Mouse (Mus musculus) cerebellum, adult 8-10 months (tissue): ENCODE measurements around the gene Ntn1.

Source experiments
- DNase-seq: peaks from one replicate; pipeline ENCODE4 v3.0.0; 2022

Gene Ntn1

GRCm38 (mm10) chr11:68253531-68253930 lies 147.1 kb downstream of the Ntn1 start:
- no peak for DNase-seq

- no peak for DNase-seq
Observed at GRCm38 (mm10) chr11:68250106-68250505, 150.5 kb downstream of the Ntn1 start.

GRCm38 (mm10) chr11:68247897-68248296 lies 152.7 kb downstream of the Ntn1 start:
- DNase-seq, result no peak

GRCm38 (mm10) chr11:68244992-68245261 lies 155.7 kb downstream of the Ntn1 start:
- DNase-seq, result no peak

- no peak for DNase-seq
Observed at GRCm38 (mm10) chr11:68244254-68244991, 156.2 kb downstream of the Ntn1 start.

GRCm38 (mm10) chr11:68239756-68240155 lies 160.9 kb downstream of the Ntn1 start:
- no peak for DNase-seq

DNA sequence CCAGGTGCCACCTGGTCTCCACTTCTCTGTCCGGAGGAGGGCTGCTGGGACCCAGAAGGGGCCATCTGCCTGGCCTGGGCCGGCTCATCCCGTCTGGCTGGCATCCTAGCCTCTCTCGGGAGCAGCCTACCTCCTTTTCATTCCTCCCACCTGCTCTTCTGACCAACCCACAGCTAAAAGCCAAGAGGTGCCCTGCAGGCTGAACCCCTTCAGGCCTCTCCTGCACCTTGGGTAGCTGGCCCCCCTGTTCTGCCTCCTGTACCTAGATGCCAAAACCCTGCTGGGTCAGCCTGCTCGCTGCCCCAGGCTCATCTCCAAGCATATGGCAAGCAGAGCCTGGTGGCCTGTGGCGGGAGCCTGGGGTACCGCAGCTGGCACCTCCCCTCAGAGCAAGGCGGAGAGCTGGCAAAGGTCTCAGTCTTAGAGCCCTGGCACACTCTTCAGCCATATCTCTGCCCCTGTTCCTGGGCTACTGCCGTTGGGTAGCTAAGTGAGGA lies 167.1 kb downstream of the Ntn1 start:
- peak; percentile 92 for DNase-seq

DNA sequence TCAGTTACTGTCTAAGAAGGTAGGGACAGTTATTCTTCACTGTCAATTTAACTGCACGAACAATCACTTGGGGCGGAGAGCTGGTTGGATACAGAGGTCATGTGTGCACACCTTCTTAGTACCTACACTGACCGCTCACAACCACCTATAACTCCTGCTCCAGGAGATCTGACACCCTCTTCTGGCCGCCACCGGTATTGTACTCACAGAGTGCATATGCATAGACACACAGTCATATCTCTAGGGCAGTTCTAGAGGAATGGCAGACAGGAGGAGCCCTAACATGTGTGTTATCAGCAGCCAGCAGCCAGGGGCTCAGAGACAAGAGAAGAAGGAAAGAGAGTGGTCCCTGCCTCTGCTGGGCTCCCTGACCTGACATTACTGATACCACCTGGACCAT lies 169.1 kb downstream of the Ntn1 start:
- DNase-seq, result no peak

GRCm38 (mm10) chr11:68228941-68229665 lies 171.5 kb downstream of the Ntn1 start:
- DNase-seq, result no peak

DNA sequence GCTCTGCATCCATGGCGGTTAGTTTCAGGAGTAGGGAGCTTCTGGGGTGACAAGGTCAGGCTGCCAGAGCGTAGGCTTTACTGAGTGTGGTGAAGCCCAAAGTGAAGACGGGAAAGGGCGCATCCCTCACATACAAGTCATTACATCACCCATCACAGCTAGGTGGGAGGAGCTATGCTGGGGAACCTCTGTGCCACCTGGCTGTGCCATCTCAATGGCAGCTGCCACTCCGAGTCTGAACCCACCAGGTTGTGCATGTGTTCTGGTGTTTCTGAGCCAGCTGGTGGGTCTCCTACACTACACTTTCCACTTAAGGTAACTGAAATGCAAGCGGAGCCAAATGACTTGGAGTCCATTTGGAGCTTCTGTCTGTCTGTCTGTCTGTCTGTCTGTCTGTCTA lies 172.8 kb downstream of the Ntn1 start:
- no peak for DNase-seq

- no peak for DNase-seq
Observed at GRCm38 (mm10) chr11:68226654-68227057, 174.0 kb downstream of the Ntn1 start.

DNA sequence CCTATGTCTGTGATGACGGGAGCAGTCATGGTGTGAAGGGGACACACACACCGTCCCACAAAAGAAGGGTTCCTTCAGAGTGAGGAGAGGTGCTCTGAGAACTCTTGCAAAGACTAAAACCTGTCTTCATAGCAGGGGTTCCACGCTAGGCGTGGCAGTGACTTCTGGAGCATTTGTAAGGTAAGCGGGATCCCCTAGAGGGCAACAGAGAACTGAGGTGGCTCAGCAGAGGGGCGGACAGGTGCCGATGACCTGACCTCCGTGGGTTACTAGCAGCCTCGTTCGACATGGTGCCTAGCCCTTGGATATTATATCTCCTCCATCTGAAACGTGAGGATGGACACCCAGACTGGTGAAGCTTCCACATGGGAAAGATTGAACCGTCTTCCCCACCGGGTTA lies 177.5 kb downstream of the Ntn1 start:
- DNase-seq, result no peak

DNA sequence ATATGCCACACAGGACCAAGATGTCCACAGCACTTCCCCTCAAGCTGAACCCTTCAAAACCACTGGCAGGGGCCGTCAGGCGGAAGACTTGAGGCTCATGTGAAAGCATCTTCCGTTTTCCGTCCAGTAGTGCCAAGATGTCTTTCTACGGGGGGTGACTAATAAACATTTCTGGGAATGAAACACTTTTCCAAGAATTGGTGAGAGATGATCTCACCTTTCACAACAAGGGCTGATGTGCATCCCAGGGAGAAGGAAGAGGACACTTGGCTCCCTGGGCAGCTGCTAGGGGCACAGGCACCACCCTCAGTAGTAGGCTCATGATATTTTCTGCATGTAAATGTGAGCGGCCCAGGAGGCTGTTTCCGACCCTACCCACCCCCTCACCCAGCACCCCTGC lies 178.4 kb downstream of the Ntn1 start:
- DNase-seq, result no peak

GRCm38 (mm10) chr11:68220733-68221132 lies 179.9 kb downstream of the Ntn1 start:
- DNase-seq, result no peak

- DNase-seq, result no peak
Observed at GRCm38 (mm10) chr11:68216041-68216440, 184.6 kb downstream of the Ntn1 start.

- DNase-seq, result no peak
Observed at GRCm38 (mm10) chr11:68215206-68215912, 185.3 kb downstream of the Ntn1 start.

- no peak for DNase-seq
Observed at GRCm38 (mm10) chr11:68214496-68215205, 186.0 kb downstream of the Ntn1 start.

DNA sequence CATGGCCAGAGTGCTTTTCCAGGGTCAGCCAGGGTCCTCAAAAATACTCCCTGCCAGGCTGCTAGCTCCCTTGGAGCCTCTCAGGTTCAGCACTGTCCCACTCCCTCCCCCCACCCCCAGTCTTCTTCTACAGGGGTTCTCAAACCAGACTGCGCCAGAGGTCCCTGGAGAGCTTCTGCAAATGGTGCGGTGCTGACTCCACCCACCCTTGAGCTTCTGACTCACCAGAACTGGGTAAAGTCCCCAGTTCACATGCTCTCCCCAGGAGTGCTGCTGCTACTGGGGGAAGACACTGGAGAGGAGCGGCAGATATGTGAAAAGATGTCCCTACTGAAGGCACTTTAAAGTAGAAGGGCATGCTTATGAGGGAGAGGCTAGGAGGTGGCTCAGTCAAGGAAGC lies 186.7 kb downstream of the Ntn1 start:
- DNase-seq, result no peak

GRCm38 (mm10) chr11:68211924-68212578 lies 188.6 kb downstream of the Ntn1 start:
- DNase-seq, result no peak

DNA sequence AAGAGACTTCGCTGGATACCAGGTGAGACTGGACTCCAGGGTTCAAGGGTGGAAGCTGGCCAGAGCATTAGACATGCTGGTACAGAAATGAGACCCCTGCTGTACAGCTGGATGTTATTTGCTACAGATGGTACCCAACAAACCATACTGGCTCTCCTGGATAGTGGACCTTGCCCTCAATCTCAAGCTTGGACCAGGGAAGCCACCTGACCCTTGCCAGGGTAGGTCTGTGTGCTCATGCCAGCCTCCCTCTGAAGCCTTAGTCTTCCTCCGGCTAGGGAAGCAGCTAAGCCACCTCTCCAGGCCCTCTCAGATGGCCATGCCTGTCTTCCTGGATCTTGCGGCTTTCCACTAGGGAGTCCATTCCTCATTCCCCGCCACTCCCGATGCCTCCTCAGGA lies 189.9 kb downstream of the Ntn1 start:
- DNase-seq, result no peak

- DNase-seq, result no peak
Observed at GRCm38 (mm10) chr11:68209506-68209905, 191.1 kb downstream of the Ntn1 start.

DNA sequence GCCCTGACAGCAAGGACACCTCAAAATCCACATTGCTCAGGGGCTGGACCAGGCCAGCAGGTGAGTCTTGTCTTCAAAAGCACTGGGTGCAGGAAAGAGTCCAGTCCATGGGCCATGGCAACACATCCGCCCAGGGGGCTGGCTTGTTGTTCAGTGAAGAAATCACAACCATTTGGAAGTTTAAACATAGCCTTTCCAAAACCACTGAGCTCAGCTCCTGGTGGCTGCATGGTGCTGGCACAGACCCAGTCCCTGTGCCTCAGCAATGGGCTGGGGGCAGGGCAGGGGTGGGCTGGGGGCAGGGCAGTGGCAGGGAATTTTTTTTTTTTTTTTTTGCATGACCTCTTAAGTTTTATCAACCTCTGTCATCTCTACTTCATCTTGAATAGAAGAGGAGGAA lies 192.0 kb downstream of the Ntn1 start:
- no peak for DNase-seq

- no peak for DNase-seq
Observed at GRCm38 (mm10) chr11:68208023-68208422, 192.6 kb downstream of the Ntn1 start.
